Mouse (Mus musculus) heart, embryonic 12.5 days (tissue): ENCODE results near the gene 4930524B15Rik. TPM values are rescaled to one million over a fixed set of nuclear protein-coding genes. Genes with fewer than 3 reads are reported as not detected.

Experiments
- ATAC-seq: fragments of 200-750 bp; cut with Nextera tagmentation; 2 replicates; pipeline ENCODE4 v1.8.0; 2017; ENCODE audit warnings: moderate TSS enrichment, moderate library complexity; ENCODE audit not compliant: insufficient number of reproducible peaks, low FRiP score
- H3K27ac ChIP-seq: fragments of 300-500 bp; sonication (generic); 2 replicates; pipeline ENCODE4 v1.5.1; 2016; ENCODE audit warnings: mild to moderate bottlenecking, moderate library complexity; ENCODE audit not compliant: poor library complexity, severe bottlenecking
- H3K27me3 ChIP-seq: fragments of 300-500 bp; sonication (generic); replicated peaks from 2 replicates; pipeline ENCODE4 v1.6.1; 2016; ENCODE audit warnings: mild to moderate bottlenecking, moderate library complexity
- H3K36me3 ChIP-seq: fragments of 300-500 bp; sonication (generic); 2 replicates; pipeline ENCODE4 v1.6.1; 2016; ENCODE audit warnings: mild to moderate bottlenecking, moderate library complexity
- H3K4me1 ChIP-seq: fragments of 300-500 bp; sonication (generic); replicated peaks from 2 replicates; pipeline ENCODE4 v1.6.1; 2016; ENCODE audit warnings: mild to moderate bottlenecking
- H3K4me2 ChIP-seq: fragments of 300-500 bp; sonication (generic); 2 replicates; pipeline ENCODE4 v1.6.1; 2016; ENCODE audit warnings: mild to moderate bottlenecking, moderate library complexity
- H3K4me3 ChIP-seq: fragments of 300-500 bp; sonication (generic); 2 replicates; pipeline ENCODE4 v1.5.1; 2016; ENCODE audit warnings: mild to moderate bottlenecking
- H3K9ac ChIP-seq: fragments of 300-500 bp; sonication (generic); 2 replicates; pipeline ENCODE4 v1.6.1; 2016; ENCODE audit warnings: mild to moderate bottlenecking, moderate library complexity
- H3K9me3 ChIP-seq: fragments of 300-500 bp; sonication (generic); replicated peaks from 2 replicates; pipeline ENCODE4 v1.6.1; 2016; ENCODE audit warnings: mild to moderate bottlenecking, moderate library complexity
- WGBS: fragments of 180-500 bp; shearing (Covaris S2); methylation state at CpG from one replicate; pipeline ENCODE4 v1.1.7; 2016; 5-methylcytosine and 5-hydroxymethylcytosine counted together
- polyA plus RNA-seq: library from polyadenylated mRNA; unstranded; fragments of >200 nt; fragmentation: Nextera tagmentation; extraction: Ambion mirVana; gene quantifications from 2 replicates; pipeline ENCODE4 v1.2.1, GENCODE M21; 2016

Gene 4930524B15Rik
- 0.12 and 0.22 TPM in 2 replicates for polyA plus RNA-seq

- Histone ChIP-seq H3K4me3 (peak within 1 kb of the TSS; percentile 45), H3K9me3 (no peaks in the 10 kb centered on the region), H3K27ac (no peak within 1 kb of the TSS), H3K4me1 (no peaks in the 10 kb centered on the region; the same call in 1 of the 2 replicates), H3K36me3 (no peaks in the 10 kb centered on the region), H3K27me3 (no peaks in the 10 kb centered on the region), H3K4me2 (peak within 1 kb of the TSS; percentile 71), H3K9ac (peak within 1 kb of the TSS; percentile 60)
- peak; percentile 64 for ATAC-seq
- 29% methylated on average over 49 of the region's 49 CpGs for whole genome bisulfite sequencing
These were observed at the start of gene 4930524B15Rik for GRCm38 (mm10) chr11:31965256-31966134. TSS of gene 4930524B15Rik (plus strand) at chr11:31965592.

GRCm38 (mm10) chr11:31917769-31918168, 47.6 kb upstream of the 4930524B15Rik start:
- no peak for ATAC-seq

GRCm38 (mm10) chr11:31930051-31930450, 35.3 kb upstream of the 4930524B15Rik start:
- Histone ChIP-seq H3K4me2 (no peak overlapping the region), H3K4me1 (no peaks in the 10 kb centered on the region), H3K9me3 (no peaks in the 10 kb centered on the region), H3K9ac (no peak overlapping the region), H3K36me3 (peaks cover 59% of the 10 kb centered on the region), H3K27me3 (no peaks in the 10 kb centered on the region), H3K27ac (no peak overlapping the region), H3K4me3 (no peak overlapping the region)
- WGBS: 89% methylated on average over 10 of the region's 10 CpGs
- no peak for ATAC-seq

More at GRCm38 (mm10) chr11:31917769-31918168, 47.6 kb upstream of the 4930524B15Rik start:
- Histone ChIP-seq H3K4me3 (no peak overlapping the region), H3K9ac (no peak overlapping the region), H3K27ac (no peak overlapping the region), H3K4me1 (no peaks in the 10 kb centered on the region), H3K9me3 (no peaks in the 10 kb centered on the region), H3K27me3 (no peaks in the 10 kb centered on the region), H3K36me3 (peaks cover 9% of the 10 kb centered on the region), H3K4me2 (no peak overlapping the region)
- 94% methylated on average over 1 of the region's 1 CpGs for WGBS

- Histone ChIP-seq H3K9ac (no peak overlapping the region), H3K4me3 (no peak overlapping the region), H3K4me2 (no peak overlapping the region), H3K27me3 (no peaks in the 10 kb centered on the region), H3K27ac (no peak overlapping the region), H3K9me3 (no peaks in the 10 kb centered on the region), H3K36me3 (peaks cover 24% of the 10 kb centered on the region), H3K4me1 (peaks cover 9% of the 10 kb centered on the region; the same call in 1 of the 2 replicates)
- 21% methylated on average over 4 of the region's 4 CpGs for WGBS
- ATAC-seq: no peak
These were observed 29.7 kb upstream of the 4930524B15Rik start for GRCm38 (mm10) chr11:31935652-31936051.

GRCm38 (mm10) chr11:31936910-31937525, 28.4 kb upstream of the 4930524B15Rik start:
- Histone ChIP-seq H3K4me3 (no peak overlapping the region), H3K4me1 (peaks cover 9% of the 10 kb centered on the region; the same call in 1 of the 2 replicates), H3K27me3 (no peaks in the 10 kb centered on the region), H3K9ac (no peak overlapping the region), H3K9me3 (no peaks in the 10 kb centered on the region), H3K27ac (no peak overlapping the region), H3K4me2 (no peak overlapping the region), H3K36me3 (peaks cover 15% of the 10 kb centered on the region)
- WGBS: 87% methylated on average over 10 of the region's 10 CpGs
- no peak for ATAC-seq

- Histone ChIP-seq H3K4me3 (no peak overlapping the region), H3K27ac (no peak overlapping the region), H3K9ac (no peak overlapping the region), H3K4me1 (peaks cover 4% of the 10 kb centered on the region; the same call in 1 of the 2 replicates), H3K36me3 (peaks cover 4% of the 10 kb centered on the region; the same call in 1 of the 2 replicates), H3K4me2 (no peak overlapping the region), H3K27me3 (no peaks in the 10 kb centered on the region), H3K9me3 (peaks cover 3% of the 10 kb centered on the region; the same call in 1 of the 2 replicates)
- ATAC-seq: no peak
- 76% methylated on average over 13 of the region's 13 CpGs for WGBS
These were observed 24.3 kb upstream of the 4930524B15Rik start for GRCm38 (mm10) chr11:31940898-31941639.

- 77% methylated on average over 4 of the region's 4 CpGs for WGBS
- no peaks in the 10 kb centered on the region for H3K36me3 ChIP-seq
- no peak for ATAC-seq
- H3K27ac ChIP-seq: no peak overlapping the region
- H3K9me3 ChIP-seq: peaks cover 3% of the 10 kb centered on the region; the same call in 1 of the 2 replicates
- H3K27me3 ChIP-seq: no peaks in the 10 kb centered on the region
- H3K4me2 ChIP-seq: no peak overlapping the region
- no peak overlapping the region for H3K9ac ChIP-seq
- H3K4me1 ChIP-seq: no peaks in the 10 kb centered on the region
- H3K4me3 ChIP-seq: no peak overlapping the region
These were observed 23.5 kb upstream of the 4930524B15Rik start for GRCm38 (mm10) chr11:31941640-31942638.

- H3K9me3 ChIP-seq: peaks cover 3% of the 10 kb centered on the region; the same call in 1 of the 2 replicates
- ATAC-seq: no peak
- H3K27me3 ChIP-seq: peaks cover 6% of the 10 kb centered on the region; the same call in 1 of the 2 replicates
- no peak overlapping the region for H3K4me2 ChIP-seq
- H3K27ac ChIP-seq: no peak overlapping the region
- no peaks in the 10 kb centered on the region for H3K36me3 ChIP-seq
- H3K9ac ChIP-seq: no peak overlapping the region
- no peak overlapping the region for H3K4me3 ChIP-seq
- WGBS: 83% methylated on average over 3 of the region's 3 CpGs
- H3K4me1 ChIP-seq: peaks cover 9% of the 10 kb centered on the region
These were observed 19.9 kb upstream of the 4930524B15Rik start for GRCm38 (mm10) chr11:31945471-31945870.

- ATAC-seq: 0 out of 2 replicates have a peak, but pooled peaks have one; percentile 63
- 13% methylated on average over 15 of the region's 15 CpGs for WGBS
- no peaks in the 10 kb centered on the region for H3K36me3 ChIP-seq
- H3K27ac ChIP-seq: no peak overlapping the region
- H3K4me2 ChIP-seq: peak overlapping the region; percentile 73
- peaks cover 3% of the 10 kb centered on the region; the same call in 1 of the 2 replicates for H3K9me3 ChIP-seq
- H3K4me3 ChIP-seq: peak overlapping the region; percentile 49
- H3K9ac ChIP-seq: peak overlapping the region; percentile 62; the same call in 1 of the 2 replicates
- H3K4me1 ChIP-seq: peaks cover 9% of the 10 kb centered on the region
- H3K27me3 ChIP-seq: peaks cover 13% of the 10 kb centered on the region
These were observed 16.7 kb upstream of the 4930524B15Rik start for GRCm38 (mm10) chr11:31948462-31949330.
